Mouse (Mus musculus): Measurements from ENCODE around the gene Qser1.
A peak's percentile ranks its signal among the peaks of the same experiment; 100 is the strongest.

Qser1 gene

DNA sequence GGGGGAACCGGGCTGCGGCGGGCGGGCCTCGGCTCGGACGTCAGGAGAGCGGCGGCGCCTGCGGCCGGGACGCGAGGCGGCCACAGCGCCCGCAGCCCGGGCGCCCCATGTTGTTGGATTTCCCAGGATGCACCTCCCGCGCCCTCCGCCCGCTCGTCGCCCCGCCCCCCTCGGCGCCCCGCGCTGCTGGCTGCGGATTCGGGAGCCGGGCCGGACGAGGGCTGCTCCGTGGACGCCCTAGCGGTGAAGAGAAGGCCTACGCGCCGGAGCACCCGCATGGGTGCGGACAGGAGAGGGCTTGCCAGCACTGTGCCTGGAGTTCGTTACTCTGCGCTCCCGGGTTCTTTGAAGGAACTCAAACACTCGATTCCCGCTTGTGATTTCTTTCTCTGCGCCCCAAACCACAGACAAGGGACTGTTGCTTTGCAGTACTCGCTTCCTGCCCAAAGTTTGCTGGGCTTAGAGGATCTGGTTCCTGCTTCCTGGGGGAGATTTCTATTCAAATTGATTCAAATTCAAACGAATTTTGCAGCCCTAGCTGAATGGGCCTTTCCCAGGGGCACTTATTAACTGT is 393 bp upstream of the Qser1 start:
- DNase-seq, result peak; percentile 95

DNA sequence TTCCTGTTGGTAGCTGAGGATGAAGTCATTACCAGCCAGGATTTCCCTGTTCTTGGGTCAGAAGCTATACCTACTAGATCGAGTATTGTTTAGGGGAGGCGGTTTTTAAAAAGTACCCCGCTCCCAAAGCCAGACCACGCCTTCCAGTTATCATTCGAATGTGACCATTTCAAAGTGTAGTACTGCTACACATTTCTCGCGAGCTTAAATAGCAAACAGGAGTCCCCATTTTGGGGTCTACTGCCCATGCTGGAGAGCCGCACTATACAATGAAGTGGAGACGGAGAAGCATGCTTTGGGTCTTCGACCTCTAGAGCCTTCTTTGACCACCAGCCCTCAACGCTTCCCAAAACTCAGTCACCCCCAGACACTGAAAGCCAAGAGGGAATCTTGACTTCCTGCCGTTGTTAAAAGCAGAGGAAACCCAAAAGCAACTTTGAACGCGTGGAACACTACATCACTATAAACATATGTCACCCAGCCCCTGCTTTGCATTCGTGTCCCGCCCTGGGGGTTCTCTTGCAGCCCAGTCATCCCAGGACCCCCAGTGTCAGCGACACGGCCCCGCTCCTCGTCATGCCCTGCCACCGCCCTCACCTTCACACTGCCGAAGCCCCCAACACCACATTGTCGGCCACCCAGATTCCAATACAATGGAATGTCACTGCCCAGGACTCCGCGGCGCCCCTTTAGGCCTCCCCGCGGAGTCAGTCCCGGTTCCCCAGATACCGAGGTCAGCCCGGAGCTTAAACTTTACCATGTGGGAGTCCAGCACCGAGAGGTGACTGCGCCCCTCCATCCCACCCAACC is 794 bp downstream of the Qser1 start:
- peak; percentile 45 for DNase-seq

DNA sequence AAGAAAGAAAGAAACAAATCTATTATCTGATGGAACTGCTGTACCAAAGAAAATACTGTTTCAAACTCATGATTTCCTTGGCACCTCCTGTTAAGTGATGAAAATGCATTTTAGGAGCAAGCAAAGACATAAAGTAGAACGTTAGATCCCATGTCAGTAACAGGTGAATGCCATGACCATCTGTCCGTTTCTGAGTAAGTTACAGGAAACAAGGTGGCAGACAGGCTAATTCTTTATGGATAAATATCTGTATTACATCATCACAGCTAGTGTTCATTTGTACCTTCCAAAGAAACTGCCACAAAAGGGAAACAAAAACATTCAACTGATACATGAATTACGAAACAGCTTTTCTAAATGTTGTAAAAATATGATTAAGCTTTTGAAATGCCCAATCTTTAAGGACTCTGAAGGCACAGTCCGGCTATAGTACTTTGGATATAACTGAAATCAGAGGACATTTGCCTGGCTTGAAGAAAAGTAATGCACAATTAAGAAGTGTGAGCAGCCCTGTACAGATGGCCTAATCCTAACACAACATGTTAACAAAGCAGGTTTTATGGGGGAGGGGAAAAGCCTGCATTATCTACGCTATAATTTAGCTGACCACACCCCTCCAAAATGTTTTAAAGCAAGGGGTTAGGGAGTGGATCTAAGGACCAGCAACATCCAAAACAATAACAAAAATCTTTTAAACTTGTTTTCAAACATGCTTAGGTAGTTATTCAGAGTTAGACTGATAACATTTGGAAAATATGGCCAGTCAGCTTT is 2.2 kb downstream of the Qser1 start:
- no peak for DNase-seq

DNA sequence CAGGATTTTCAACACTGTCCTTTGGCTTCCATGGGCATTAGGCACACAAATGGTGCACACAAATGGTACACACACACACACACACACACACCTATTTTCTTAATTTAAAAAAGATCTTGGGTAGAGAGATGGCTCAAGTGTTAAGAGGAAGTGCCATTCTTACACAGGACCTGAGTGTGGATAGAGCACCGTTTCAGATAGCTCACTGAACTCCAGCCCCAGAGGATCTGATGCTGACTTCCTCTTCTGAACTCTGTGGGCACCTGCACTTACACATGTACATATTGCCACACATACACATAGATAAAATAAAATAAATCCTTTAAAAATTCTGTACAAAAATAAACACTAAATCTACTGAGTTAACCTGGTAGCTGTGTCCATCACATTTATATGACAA is 11.1 kb downstream of the Qser1 start:
- DNase-seq, result no peak

DNA sequence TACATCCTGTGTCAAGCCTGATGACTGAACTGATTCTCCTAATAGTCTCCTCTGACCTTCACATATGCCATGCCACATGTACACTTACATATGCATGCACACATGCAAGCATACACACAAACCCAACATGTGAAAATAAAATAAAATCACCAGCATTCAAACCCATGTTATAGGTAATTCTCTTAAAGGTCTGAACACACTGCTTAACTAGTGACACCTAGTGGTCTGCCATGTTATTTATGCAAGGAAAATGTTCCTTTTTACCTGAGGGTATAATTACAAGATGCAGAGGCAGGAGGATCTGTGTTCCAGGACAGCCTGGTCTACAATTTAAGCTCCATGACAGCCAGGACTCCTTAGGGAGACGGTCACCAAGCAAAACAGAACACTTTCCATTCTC is 41.8 kb downstream of the Qser1 start:
- peak; percentile 13 for DNase-seq

DNA sequence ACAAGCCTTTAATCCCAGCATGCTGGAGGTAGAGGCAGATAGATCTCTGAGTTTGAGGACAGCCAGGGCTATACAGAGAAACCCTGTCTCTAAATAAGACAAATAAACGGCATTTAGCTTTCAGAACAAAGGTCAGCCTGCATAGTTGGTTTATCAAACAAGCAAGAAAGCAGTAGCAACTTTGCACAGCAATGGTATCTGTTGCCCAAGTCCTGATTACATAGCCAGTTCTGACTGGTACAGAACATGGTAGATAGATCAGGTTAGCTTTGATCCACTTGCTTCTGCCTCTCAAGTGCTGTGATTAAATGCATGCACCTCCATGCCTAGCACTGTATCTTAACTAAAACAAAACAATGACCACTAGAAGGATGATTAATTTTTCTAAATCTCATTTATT is 47.9 kb downstream of the Qser1 start:
- DNase-seq, result no peak

DNA sequence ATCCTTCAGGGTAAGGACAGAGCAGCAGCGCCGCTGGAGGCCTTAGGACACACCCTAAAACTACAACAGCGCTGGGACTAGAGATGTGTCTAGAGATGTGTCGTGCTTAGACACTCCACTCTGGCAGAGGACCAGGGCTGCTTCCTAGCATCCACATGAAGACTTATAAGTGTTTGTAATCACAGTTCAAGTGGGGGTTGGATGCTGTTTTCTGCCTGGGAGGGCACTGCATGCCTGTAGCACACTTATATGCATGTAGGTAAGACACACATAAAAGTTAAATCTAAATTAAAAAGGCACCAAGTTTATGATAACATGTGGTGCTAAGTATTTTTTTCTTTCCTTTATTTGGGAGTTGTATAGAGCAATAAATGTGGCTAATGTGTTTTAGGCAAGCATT is 52.5 kb downstream of the Qser1 start:
- no peak for DNase-seq

DNA sequence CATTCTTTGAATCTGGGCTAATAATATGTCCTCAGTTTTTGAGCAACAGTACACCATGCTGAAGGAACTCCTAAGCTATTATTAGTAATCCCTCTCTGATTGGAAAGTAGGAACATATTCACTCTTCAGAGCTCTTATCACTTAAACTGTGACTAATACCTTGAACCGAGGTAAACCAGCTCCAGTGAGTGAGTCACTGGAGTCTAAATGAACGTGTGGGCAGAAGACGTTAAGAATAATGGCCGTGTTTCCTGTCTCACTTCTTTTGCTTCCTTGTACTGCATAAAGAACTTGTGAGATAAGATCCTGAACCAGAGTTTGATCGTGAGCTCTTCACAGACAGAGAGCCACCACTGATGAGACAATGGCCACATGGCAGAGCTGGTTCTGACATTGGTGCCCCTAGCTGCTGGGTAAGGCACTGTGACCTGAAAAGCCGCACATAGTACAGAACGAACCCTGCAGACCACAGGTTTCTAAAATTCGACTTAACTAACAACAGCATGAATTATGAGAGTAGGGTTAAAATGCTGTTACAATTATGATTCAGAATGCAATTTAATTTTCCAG is 53.3 kb downstream of the Qser1 start:
- no peak for DNase-seq

DNA sequence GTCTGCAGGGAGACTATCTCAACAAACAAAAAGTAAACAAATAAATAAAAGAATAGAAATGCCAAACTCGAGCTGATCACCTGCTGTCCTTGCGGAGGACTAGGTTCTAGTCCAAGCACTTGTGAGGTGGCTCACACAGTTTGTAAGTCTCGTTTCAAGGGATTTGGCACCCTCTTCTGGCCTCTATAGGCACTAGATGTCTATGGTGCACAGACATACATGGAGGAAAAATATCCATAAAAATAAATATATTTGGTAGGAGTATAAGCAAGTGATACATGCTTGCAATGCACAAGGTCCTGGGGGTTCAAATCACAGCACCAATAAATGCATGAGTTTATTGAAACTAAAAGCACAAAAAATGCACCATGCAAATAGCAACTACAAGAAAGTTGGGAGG is 65.9 kb downstream of the Qser1 start:
- peak; percentile 16 for DNase-seq

DNA sequence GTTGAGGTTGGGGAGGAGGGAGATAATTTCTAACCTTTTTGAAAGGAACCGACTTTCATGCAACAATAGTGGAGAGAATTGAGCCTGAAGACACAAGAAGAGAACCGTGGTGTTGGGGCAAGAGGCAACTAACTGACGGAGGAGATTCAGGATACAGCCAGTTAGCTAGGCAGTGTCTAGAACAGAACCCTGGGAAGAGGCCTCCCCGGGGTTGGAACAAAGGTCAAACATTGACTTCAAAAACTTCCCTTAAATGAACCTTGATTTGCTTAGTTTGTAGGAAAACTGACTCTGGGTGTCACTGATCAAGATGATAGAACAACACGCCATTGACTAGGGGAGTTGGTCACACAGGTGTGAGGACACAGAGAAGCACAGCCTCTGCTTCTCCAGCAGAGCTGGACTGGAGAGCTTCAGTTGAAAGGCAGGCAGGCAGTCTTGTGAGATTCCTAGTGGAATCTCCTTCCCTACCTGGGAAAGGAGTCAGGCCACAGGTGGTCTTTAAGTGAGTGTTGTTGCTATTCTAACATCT is 67.8 kb downstream of the Qser1 start:
- DNase-seq, result no peak

DNA sequence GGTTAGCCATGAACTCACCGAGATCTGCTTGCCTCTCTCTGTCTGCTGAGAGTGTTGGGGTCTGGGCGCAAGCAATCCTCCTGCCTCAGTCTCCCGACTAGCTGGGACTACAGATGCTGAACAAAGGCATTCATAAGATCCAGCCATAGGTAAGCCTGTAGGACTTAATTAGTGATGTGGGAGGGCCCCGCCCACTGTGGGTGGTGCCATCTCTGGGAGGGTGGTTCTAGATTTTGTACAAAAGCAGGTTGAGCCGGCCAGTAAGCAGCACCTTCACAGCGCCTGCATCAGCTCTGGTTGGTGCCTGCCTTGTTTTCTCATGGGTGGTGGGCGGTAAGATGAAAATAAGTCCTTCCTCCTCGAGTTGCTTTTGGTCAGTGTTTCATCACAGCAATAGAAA is 70.3 kb downstream of the Qser1 start:
- peak; percentile 12 for DNase-seq

DNA sequence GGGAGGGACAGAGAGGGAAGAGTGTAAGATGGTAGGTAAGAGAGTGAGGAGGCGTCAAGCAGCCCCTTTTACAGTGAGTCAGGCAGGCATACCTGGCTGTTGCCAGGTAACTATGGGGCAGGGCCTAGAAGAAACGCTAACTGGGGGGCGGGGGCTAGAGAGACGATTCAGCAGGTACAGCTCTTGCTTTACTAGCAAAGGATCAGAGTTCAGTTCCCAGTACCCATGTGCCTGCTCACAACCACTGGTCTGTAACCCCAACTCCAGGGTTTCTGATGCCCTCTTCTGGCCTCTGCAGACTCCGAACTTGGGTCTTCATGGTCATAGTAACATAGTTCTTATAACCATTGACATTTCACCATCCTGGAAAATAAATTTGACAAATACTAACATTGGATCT is 72.6 kb downstream of the Qser1 start:
- peak; percentile 32 for DNase-seq

DNA sequence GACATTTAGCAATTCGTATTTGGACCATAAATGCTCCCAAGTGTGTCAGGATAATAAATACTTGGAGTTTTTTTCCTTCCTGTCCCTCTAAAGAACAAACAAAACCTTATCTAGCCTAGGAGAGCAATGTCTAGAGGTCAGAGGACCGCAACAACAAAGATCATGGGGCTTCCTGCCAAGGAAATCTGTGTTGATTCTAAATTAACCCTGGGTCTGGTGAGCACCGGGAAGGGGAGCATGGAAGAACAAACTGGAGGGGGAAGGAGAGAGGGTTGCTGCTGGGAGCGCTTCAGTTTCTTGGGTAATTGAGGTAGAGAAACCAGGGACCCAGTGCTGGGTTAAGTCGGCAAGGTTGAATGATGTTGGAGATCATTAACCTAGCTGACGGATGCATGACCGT is 73.4 kb downstream of the Qser1 start:
- peak; percentile 71 for DNase-seq

DNA sequence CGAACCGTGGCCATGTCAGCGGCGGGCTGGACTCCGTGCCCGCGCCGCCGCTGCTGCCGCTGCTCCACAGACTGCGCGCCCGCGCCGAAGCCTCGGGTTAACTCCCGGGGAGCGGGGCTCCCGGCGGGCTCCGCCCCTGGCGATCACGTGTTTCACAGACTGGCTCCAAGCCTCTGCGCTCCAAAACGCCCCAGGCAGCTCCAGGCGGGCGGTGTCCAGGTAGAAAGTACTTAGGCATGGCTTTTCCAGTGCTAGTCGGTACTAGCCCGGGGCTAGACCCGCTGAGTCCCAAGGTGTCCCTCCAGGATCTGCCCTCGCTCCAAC is 73.9 kb downstream of the Qser1 start, which contains the start of gene Depdc7:
Depdc7 (minus strand) TSS at position 138 of the 324 bp plus-strand sequence.
- peak; percentile 95 for DNase-seq

DNA sequence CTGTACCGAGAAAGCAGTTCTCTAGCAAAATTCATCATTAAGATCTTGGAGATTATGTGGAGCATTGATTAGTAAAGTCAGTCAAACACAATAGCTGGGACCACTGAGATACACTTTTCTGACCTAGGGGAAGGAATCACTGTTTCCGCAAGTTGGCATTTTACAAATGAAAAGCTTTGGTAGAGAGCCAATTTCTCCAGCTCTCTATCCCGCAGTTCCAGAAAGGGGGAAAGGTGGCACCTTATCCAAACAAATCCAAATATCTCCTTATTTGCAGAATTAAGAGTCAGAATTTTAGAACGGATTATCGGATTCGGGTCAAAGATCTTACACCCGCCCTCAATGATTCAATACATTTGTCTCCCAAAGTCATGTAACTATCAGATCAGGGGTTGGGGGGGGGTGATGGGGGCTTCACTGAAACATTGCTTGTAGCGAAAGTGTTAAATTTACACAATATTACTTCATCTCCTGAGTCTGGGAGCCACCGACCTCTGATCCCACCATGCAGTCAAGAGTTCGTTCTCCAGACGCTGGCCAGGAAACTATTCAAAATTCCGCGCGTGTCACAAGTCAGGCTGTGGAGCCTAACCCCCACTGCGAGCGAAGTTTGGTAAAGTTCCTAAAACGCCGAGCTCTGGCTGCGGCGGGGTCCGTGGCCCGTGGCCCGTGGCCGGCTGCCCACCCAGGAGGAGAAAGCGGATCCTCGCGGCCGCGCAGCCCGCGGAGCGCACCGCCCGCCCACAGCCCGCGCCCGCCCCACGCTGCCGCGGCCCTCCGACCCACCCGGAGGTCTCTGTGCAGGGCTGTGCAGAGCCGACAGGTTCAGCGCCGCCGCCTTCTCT is 74.4 kb downstream of the Qser1 start:
- no peak for DNase-seq

DNA sequence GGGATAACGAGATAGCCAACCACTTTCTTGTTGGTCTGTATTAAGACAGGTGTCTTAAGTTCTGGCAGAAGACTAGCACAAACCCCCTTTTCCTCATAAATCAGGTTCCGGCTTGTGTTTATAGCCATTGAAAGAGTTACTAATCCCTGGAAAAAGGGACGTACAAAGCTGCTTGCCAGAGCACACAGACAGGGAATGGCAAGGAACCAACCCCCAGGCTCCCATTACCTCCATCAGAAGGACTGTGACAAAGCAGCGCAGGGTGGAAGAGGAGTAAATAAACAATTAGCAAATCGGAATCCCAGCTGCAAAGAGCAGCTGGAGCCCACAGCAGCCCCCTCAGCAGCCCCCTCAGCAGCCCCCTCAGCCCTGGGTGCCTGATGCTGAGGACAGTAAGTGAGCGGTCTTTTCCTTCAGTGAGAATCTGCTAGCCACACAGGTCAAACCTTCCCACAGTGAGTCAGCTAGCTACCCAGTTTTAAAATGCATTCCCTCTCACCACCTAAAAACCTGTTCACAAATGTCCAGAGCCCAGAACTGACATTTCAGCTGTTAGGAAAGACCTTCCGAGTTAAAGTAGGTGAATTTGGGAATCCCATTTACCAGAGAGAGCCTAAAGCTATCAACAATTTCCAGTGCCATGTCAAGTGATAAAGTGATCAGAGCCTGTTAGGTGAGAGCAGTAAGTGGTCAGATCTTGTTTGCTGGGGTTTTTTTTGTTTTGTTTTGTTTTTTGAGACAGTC is 75.4 kb downstream of the Qser1 start:
- no peak for DNase-seq

DNA sequence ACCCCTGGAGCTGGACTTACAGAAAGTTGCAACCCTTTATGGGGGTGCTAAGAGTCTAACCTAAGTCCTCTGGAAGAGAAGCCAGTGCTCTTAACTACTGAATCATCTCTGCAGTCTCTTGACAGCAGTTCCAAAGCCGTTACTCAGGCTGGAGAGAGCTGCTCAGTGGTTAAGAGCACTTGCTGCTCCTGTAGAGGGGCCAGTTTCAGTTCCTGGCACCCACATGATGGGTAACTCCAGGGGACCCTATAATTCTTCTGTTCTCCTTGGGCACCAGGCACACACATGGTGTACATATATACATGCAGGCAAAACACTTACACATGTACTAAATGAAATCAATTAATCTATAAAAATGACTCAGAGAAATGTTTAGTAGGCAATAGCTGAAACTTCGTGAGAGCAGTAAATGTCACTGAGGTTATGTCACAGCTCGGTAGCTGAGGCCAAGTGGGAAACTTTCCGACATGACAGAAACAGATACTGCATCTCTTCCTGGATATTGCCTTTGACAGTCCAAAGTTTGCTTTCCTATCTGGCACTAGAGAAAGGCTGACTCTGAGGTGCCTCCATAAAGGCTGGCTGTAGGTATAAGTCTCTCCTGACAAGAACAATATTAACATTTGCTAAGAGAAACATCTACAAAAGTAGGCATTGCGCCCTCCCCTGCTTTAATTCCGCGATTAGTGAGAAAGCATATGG is 76.2 kb downstream of the Qser1 start:
- DNase-seq, result no peak

DNA sequence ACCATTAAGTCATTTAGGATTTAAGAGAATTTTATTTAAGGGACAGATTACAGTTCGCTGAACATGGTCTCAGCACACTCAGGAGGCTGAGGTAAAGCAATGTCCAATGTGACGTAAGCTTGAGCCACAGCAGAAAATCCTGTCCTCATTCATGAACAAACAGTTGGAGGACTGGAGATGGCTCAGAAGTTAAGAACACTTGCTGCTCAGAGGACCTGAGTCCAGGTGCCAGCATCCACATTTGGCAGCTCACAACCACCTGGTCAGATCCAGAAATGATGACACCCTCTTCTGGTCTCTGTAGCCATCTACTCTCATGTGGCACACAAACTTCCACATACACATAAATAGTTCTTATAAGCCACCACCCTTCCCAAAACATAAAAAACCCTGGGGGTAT is 76.9 kb downstream of the Qser1 start:
- DNase-seq, result no peak

DNA sequence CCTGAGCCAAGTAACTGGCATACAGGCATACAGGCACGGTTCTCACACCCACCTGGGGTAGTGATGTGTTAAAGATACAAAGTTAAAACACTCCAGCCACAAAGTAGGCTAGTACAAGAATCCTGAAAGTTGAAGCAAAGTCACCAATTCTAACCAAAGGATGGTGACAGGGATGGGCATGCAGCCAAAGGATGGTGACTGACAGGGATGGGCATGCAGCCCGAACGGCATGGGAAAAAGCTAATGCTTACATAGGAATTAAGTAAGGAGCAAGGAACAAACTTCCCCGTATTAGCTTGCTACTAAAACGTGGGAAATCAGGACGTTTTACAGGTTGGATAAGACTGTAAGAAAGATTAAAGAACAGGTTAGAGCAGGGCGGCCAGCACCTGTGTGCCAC is 80.3 kb downstream of the Qser1 start:
- no peak for DNase-seq

DNA sequence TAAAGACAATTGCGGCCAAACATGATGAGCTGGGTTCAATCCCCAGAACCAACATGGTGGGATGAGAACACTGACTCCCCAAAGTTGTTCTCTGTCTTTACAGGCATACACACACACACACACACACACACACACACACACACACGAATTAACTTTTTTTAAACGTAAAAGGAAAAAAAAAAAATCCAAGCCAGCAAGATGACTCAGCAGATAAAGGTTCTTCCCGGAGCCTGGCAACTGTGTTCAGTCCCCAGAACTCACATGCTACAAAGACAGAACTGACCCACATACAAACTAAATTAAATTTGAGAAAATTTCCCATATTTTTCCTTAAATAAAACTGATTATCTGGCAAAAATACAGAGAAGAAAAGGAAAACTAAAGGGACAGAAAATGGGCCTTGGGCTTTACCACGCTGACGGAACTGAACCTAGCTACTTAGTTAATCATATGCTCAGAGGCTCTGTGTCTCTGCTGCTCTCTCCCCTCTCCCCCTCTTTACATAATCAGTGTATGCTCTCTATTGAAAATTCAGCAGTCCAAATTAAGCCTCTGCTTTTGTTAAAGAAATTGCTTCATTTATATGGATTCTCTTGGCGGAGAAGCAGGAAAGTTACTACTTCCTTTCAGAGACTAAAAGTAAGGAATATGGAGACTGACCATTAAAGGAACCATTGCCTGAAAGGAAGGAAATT is 83.9 kb downstream of the Qser1 start:
- DNase-seq, result no peak

All from kidney, postnatal 14 days (tissue).